In the genomic region with DNA sequence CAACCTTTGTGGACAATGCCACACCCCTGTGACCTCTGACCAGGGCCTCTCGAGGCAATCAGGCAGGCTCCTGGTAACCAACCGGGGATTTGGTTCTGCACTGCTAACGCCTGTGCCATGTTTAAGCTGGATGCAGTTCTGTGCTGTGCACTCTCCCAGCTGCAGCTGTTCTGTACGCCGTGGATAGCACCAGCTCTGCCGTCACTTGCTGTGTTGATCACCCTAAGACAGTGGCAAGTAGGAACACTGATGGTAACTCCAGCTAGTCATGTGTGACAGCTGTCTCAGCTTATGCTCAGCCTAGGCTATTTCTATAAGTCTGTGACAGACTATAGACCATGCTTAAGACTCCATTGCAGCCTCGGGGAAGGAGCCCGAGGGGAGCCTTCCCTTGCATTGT, we compare ENCODE assay signal across 30 mouse cellular contexts. TPM values are rescaled to one million over a fixed set of nuclear protein-coding genes. Genes with fewer than 3 reads are reported as not detected.
A peak's percentile ranks its signal among the peaks of the same experiment; 100 is the strongest.
DNase-seq lines count a peak whose midpoint lies in the region; ATAC-seq and TF ChIP-seq lines count a peak whose summit lies in the region.
"Had no signal": no experiment of that assay in that cellular context is flagged by ENCODE, and none has a peak within 500 bp of the region (broad histone marks: within the 10 kb centered on the region; RNA-seq: fewer than 3 reads in every experiment).

No protein-coding gene starts in this region.

- H3K27ac ChIP-seq in intestine, embryonic 15.5 days: no peak overlapping the region
- H3K27ac ChIP-seq in intestine, postnatal 0 days (ENCODE audit: low read depth, low read length): no peak overlapping the region
- 0 out of 2 replicates have a peak overlapping the region, but pooled peaks have one; percentile 20 for H3K27ac ChIP-seq in midbrain, embryonic 14.5 days (replicated peaks; ENCODE audit: low read depth, low read length)
- H3K27ac ChIP-seq in midbrain, embryonic 16.5 days (ENCODE audit: low read length): no peak overlapping the region
- H3K27ac ChIP-seq: embryonic facial prominence, embryonic 12.5 days; left cerebral cortex, adult 2 months; limb, embryonic 13.5 days; liver, embryonic 12.5 days; neural tube, embryonic 15.5 days had no signal

- no peaks in the 10 kb centered on the region for H3K9me3 ChIP-seq in intestine, embryonic 15.5 days
- no peaks in the 10 kb centered on the region for H3K9me3 ChIP-seq in intestine, postnatal 0 days (ENCODE audit: control insufficient read depth)
- H3K9me3 ChIP-seq in midbrain, embryonic 14.5 days (ENCODE audit: control insufficient read depth, low read length): no peaks in the 10 kb centered on the region
- H3K9me3 ChIP-seq in midbrain, embryonic 16.5 days (replicated peaks; ENCODE audit: control insufficient read depth, low read length, poor library complexity, severe bottlenecking): no peaks in the 10 kb centered on the region
- H3K9me3 ChIP-seq: embryonic facial prominence, embryonic 12.5 days; limb, embryonic 13.5 days; liver, embryonic 12.5 days; midbrain, embryonic 12.5 days; neural tube, embryonic 15.5 days had no signal

- WGBS in intestine, embryonic 15.5 days: 65% methylated on average over 8 of the region's 8 CpGs
- WGBS in intestine, postnatal 0 days: 57% methylated on average over 8 of the region's 8 CpGs
- 30% methylated on average over 8 of the region's 8 CpGs for WGBS in midbrain, embryonic 14.5 days
- WGBS in midbrain, embryonic 16.5 days: 45% methylated on average over 8 of the region's 8 CpGs

- H3K27me3 ChIP-seq in intestine, embryonic 15.5 days (replicated peaks): no peaks in the 10 kb centered on the region
- H3K27me3 ChIP-seq in intestine, postnatal 0 days (replicated peaks; ENCODE audit: control insufficient read depth, insufficient read depth, low read length): no peaks in the 10 kb centered on the region
- H3K27me3 ChIP-seq in midbrain, embryonic 14.5 days (ENCODE audit: control insufficient read depth, insufficient read depth, low read length): no peaks in the 10 kb centered on the region
- no peaks in the 10 kb centered on the region for H3K27me3 ChIP-seq in midbrain, embryonic 16.5 days (ENCODE audit: control insufficient read depth, insufficient read depth, low read depth, low read length)
- H3K27me3 ChIP-seq: embryonic facial prominence, embryonic 12.5 days; limb, embryonic 13.5 days; liver, embryonic 12.5 days; midbrain, embryonic 12.5 days; neural tube, embryonic 15.5 days had no signal

- H3K9ac ChIP-seq in intestine, embryonic 15.5 days: no peak overlapping the region
- no peak overlapping the region for H3K9ac ChIP-seq in intestine, postnatal 0 days (ENCODE audit: low read depth, low read length)
- H3K9ac ChIP-seq in midbrain, embryonic 14.5 days (replicated peaks; ENCODE audit: low read length): no peak overlapping the region
- no peak overlapping the region for H3K9ac ChIP-seq in midbrain, embryonic 16.5 days (ENCODE audit: low read depth, low read length)
- H3K9ac ChIP-seq: embryonic facial prominence, embryonic 12.5 days; limb, embryonic 13.5 days; liver, embryonic 12.5 days; liver, postnatal 0 days; midbrain, embryonic 12.5 days; neural tube, embryonic 15.5 days had no signal

- no peak overlapping the region for H3K4me2 ChIP-seq in intestine, embryonic 15.5 days (replicated peaks)
- H3K4me2 ChIP-seq in intestine, postnatal 0 days (replicated peaks; ENCODE audit: low read depth): no peak overlapping the region
- H3K4me2 ChIP-seq in midbrain, embryonic 14.5 days (ENCODE audit: low read length): no peak overlapping the region
- H3K4me2 ChIP-seq in midbrain, embryonic 16.5 days (ENCODE audit: low read length): no peak overlapping the region
- H3K4me2 ChIP-seq: embryonic facial prominence, embryonic 12.5 days; heart, embryonic 11.5 days; limb, embryonic 13.5 days; liver, embryonic 12.5 days; midbrain, embryonic 12.5 days; neural tube, embryonic 15.5 days had no signal

- peak; percentile 36; the same call in 1 of the 2 replicates for ATAC-seq in frontal cortex, adult (ENCODE audit: low TSS enrichment)
- 0 out of 2 replicates have a peak, but pooled peaks have one; percentile 40 for ATAC-seq in intestine, embryonic 15.5 days
- no peak for ATAC-seq in intestine, postnatal 0 days
- no peak for ATAC-seq in midbrain, embryonic 14.5 days (ENCODE audit: low FRiP score, low TSS enrichment)
- ATAC-seq in midbrain, embryonic 16.5 days: no peak
- ATAC-seq in CD4-positive, CD25-positive, alpha-beta regulatory T cell, adult 4 months: no peak
- ATAC-seq: inflammation-experienced regulatory T-cells, adult 6 months; liver, embryonic 12.5 days; liver, postnatal 0 days had no signal

- DNase-seq in frontal cortex, postnatal 10 days (ENCODE audit: low spot score in 2 of 2): no peak
- DNase-seq in midbrain, embryonic 14.5 days: no peak
- DNase-seq: adrenal gland, postnatal 14 days; cerebellum, adult 11-12 months; cerebellum, adult 9-11 months; embryo, embryonic 11 days; gastrocnemius, postnatal 36 days; heart, adult 18-20 months; heart, postnatal 36 days; kidney, adult 9 months; kidney, postnatal 14 days; liver, postnatal 0 days; lung, postnatal 36 days; right cerebral cortex, adult 18-20 months; spleen, adult 18-20 months; thymus, adult 2 months; thymus, postnatal 36 days had no signal

- peaks cover 29% of the 10 kb centered on the region for H3K36me3 ChIP-seq in intestine, embryonic 15.5 days
- peaks cover 72% of the 10 kb centered on the region for H3K36me3 ChIP-seq in intestine, postnatal 0 days (ENCODE audit: control insufficient read depth, insufficient read depth)
- peaks cover 94% of the 10 kb centered on the region for H3K36me3 ChIP-seq in midbrain, embryonic 14.5 days (ENCODE audit: control insufficient read depth, insufficient read depth, low read length)
- peaks cover 31% of the 10 kb centered on the region for H3K36me3 ChIP-seq in midbrain, embryonic 16.5 days (ENCODE audit: control insufficient read depth, insufficient read depth, low read length)

- H3K4me3 ChIP-seq in intestine, embryonic 15.5 days (replicated peaks): no peak overlapping the region
- no peak overlapping the region for H3K4me3 ChIP-seq in intestine, postnatal 0 days (ENCODE audit: low read depth, low read length)
- H3K4me3 ChIP-seq in midbrain, embryonic 14.5 days (replicated peaks; ENCODE audit: low read depth, low read length): no peak overlapping the region
- H3K4me3 ChIP-seq in midbrain, embryonic 16.5 days (ENCODE audit: low read depth, low read length): no peak overlapping the region
- H3K4me3 ChIP-seq: embryonic facial prominence, embryonic 12.5 days; left cerebral cortex, adult 2 months; limb, embryonic 13.5 days; liver, embryonic 12.5 days; midbrain, embryonic 12.5 days; neural tube, embryonic 15.5 days had no signal

- H3K4me1 ChIP-seq in intestine, embryonic 15.5 days (replicated peaks): no peaks in the 10 kb centered on the region
- H3K4me1 ChIP-seq in intestine, postnatal 0 days (replicated peaks; ENCODE audit: control insufficient read depth, insufficient read depth, low read length): no peaks in the 10 kb centered on the region
- H3K4me1 ChIP-seq in midbrain, embryonic 14.5 days (ENCODE audit: control insufficient read depth, insufficient read depth, low read length): 0 out of 2 replicates have a peak, but pooled peaks cover 2% of the 10 kb centered on the region
- no peaks in the 10 kb centered on the region; the same call in 1 of the 2 replicates for H3K4me1 ChIP-seq in midbrain, embryonic 16.5 days (ENCODE audit: control insufficient read depth, insufficient read depth, low read length)
- H3K4me1 ChIP-seq: embryonic facial prominence, embryonic 12.5 days; limb, embryonic 13.5 days; liver, embryonic 12.5 days; midbrain, embryonic 12.5 days had no signal

- TF ChIP-seq CTCF in intestine, postnatal 0 days (IDR thresholded peaks at IDR 0.05; ENCODE audit: low read depth): no peak

RNA-seq across cellular contexts. Expression of a gene that starts 57.1 kb away (rescaled TPM):
- 25.1 and 27.5 TPM in 2 replicates for polyA plus RNA-seq in intestine, embryonic 15.5 days (2015; fragmentation: Nextera tagmentation; extraction: Ambion mirVana)
- polyA plus RNA-seq in intestine, postnatal 0 days (2015; fragmentation: Nextera tagmentation; extraction: Ambion mirVana): 8.1 TPM in 2 replicates
- polyA plus RNA-seq in midbrain, embryonic 14.5 days (2014; fragmentation: Nextera tagmentation; extraction: Ambion mirVana): 72.4 and 78.9 TPM in 2 replicates
- 63.7 and 75.3 TPM in 2 replicates for polyA plus RNA-seq in midbrain, embryonic 16.5 days (2015; fragmentation: Nextera tagmentation; extraction: Ambion mirVana)
- 1 to 10 TPM; 5.3 to 7.0 TPM for polyA plus RNA-seq in CD4-positive, CD25-positive, alpha-beta regulatory T cell, adult 4 months (2017; shearing (Covaris generic))

Comparison
In these comparisons a context has a peak if more than half of its experiments do, and no peak if none do; other contexts are left out.
1. ATAC-seq: peak in frontal cortex, adult (single experiment) and intestine, embryonic 15.5 days (single experiment); none in intestine, postnatal 0 days (single experiment), midbrain, embryonic 14.5 days (single experiment), midbrain, embryonic 16.5 days (single experiment) and CD4-positive, CD25-positive, alpha-beta regulatory T cell, adult 4 months (single experiment).